Mouse (Mus musculus) cerebellum, adult 2 months (tissue): ENCODE data around the gene Tbc1d17.
A peak's percentile ranks its signal among the peaks of the same experiment; 100 is the strongest.

Experiments
- CTCF ChIP-seq: fragments of 200-500 bp; IDR thresholded peaks from 2 replicates; pipeline ENCODE4 v1.5.1; 2011; ENCODE audit warnings: low read depth, mild to moderate bottlenecking, control low read depth, low read length, moderate library complexity, borderline replicate concordance; ENCODE audit not compliant: insufficient read depth
- POLR2A ChIP-seq: fragments of 200-500 bp; IDR thresholded peaks from 2 replicates; pipeline ENCODE4 v1.6.1; 2011; ENCODE audit warnings: low read length, control low read depth, borderline replicate concordance; ENCODE audit not compliant: insufficient read depth

- TF ChIP-seq POLR2A (peak; percentile 74), CTCF (no peak)
Observed at GRCm38 (mm10) chr7:44892276-44892921, 43.5 kb upstream of the Tbc1d17 start, which contains the start of gene Med25.
